Mouse (Mus musculus) midbrain, embryonic 12.5 days (tissue): ENCODE measurements around the gene Vrk1. TPM values are rescaled to one million over a fixed set of nuclear protein-coding genes. Genes with fewer than 3 reads are reported as not detected.

Experiments used
- ATAC-seq: fragments of 200-750 bp; cut with Nextera tagmentation; 2 replicates; pipeline ENCODE4 v1.8.0; 2017; ENCODE audit warnings: low read depth, moderate TSS enrichment, moderate library complexity; ENCODE audit not compliant: low FRiP score
- H3K27ac ChIP-seq: fragments of 300-500 bp; sonication (generic); replicated peaks from 2 replicates; pipeline ENCODE4 v1.5.1; 2016; ENCODE audit warnings: mild to moderate bottlenecking
- H3K27me3 ChIP-seq: fragments of 300-500 bp; sonication (generic); 2 replicates; pipeline ENCODE4 v1.6.1; 2016; ENCODE audit warnings: mild to moderate bottlenecking
- H3K36me3 ChIP-seq: fragments of 300-500 bp; sonication (generic); 2 replicates; pipeline ENCODE4 v1.6.1; 2016
- H3K4me1 ChIP-seq: fragments of 300-500 bp; sonication (generic); 2 replicates; pipeline ENCODE4 v1.6.1; 2016
- H3K4me2 ChIP-seq: fragments of 300-500 bp; sonication (generic); replicated peaks from 2 replicates; pipeline ENCODE4 v1.6.1; 2016; ENCODE audit warnings: mild to moderate bottlenecking, moderate library complexity
- H3K4me3 ChIP-seq: fragments of 300-500 bp; sonication (generic); 2 replicates; pipeline ENCODE4 v1.5.1; 2016; ENCODE audit warnings: mild to moderate bottlenecking
- H3K9ac ChIP-seq: fragments of 300-500 bp; sonication (generic); replicated peaks from 2 replicates; pipeline ENCODE4 v1.6.1; 2016; ENCODE audit warnings: mild to moderate bottlenecking, moderate library complexity
- H3K9me3 ChIP-seq: fragments of 300-500 bp; sonication (generic); 2 replicates; pipeline ENCODE4 v1.6.1; 2016; ENCODE audit warnings: mild to moderate bottlenecking
- WGBS: fragments of 180-500 bp; shearing (Covaris S2); methylation state at CpG from one replicate; pipeline ENCODE4 v1.1.7; 2016; 5-methylcytosine and 5-hydroxymethylcytosine counted together
- polyA plus RNA-seq: library from polyadenylated mRNA; unstranded; fragments of >200 nt; fragmentation: Nextera tagmentation; extraction: Ambion mirVana; gene quantifications from 2 replicates; pipeline ENCODE4 v1.2.1, GENCODE M21; 2016

Vrk1 gene
- polyA plus RNA-seq, 1 experiment from 2014 or later: 77.2 TPM

DNA sequence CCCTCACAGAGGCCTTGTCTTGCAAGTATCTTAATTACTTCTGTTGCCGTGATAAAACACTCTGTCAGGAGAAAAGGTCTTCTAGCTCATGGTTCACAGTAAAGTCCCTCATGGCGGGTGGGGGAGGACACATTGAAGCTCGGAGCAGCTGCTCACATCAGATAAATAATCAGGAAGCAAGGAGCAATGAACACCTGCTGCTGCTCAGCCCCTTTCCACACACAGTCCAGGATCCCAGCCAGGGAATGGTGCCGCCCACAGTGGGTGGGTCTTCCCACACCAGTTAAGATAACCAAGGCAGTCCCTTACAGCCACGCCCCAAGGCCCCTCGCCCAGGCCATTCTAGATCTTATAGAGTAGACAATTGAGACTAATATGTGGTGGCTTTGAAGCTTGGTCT, 3.8 kb upstream of the Vrk1 start:
- WGBS: 92% methylated on average over 6 of the region's 6 CpGs
- Histone ChIP-seq H3K9ac (no peak overlapping the region), H3K27me3 (no peaks in the 10 kb centered on the region), H3K4me1 (peaks cover 6% of the 10 kb centered on the region), H3K9me3 (no peaks in the 10 kb centered on the region), H3K4me2 (no peak overlapping the region), H3K27ac (no peak overlapping the region), H3K4me3 (no peak overlapping the region), H3K36me3 (no peaks in the 10 kb centered on the region)
- ATAC-seq: no peak

DNA sequence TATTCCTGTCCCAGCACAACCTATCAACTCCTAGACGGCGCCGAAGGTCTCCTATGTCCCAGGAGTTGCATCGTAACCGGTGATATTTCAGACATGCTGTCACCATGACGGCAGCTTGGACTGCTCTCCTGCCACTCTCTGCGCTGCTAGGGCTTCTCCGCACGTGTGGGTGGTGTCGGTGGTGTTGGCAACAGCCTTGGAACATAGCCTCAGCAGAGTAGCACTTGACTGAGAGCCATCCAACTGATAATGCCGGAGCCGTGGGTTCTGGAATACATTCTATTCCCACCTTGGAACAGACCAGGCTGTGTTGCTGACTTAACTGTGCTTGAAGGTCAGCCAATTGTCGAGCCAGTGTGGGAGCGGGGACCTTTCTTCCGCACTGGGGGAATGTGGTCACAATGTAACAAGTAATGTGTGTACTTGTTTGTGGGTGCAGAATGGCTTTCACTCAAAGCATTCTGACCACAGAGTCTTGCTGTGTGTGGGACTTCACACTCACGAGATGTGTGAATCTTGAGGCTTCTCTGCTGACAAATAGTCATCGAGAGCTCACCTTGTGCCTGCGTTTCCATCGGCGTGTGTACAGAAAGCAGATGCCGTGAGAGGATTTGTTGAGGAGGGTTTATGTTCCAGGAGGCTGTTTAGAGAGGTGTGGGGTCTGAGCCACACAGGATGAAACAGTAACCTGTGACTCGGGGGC, 1.5 kb upstream of the Vrk1 start:
- H3K4me1 ChIP-seq: peaks cover 10% of the 10 kb centered on the region
- H3K4me2 ChIP-seq: no peak overlapping the region
- no peak overlapping the region for H3K9ac ChIP-seq
- no peaks in the 10 kb centered on the region for H3K36me3 ChIP-seq
- WGBS: 91% methylated on average over 22 of the region's 22 CpGs
- H3K4me3 ChIP-seq: no peak overlapping the region
- H3K27me3 ChIP-seq: no peaks in the 10 kb centered on the region
- no peaks in the 10 kb centered on the region for H3K9me3 ChIP-seq
- H3K27ac ChIP-seq: no peak overlapping the region
- ATAC-seq: no peak

DNA sequence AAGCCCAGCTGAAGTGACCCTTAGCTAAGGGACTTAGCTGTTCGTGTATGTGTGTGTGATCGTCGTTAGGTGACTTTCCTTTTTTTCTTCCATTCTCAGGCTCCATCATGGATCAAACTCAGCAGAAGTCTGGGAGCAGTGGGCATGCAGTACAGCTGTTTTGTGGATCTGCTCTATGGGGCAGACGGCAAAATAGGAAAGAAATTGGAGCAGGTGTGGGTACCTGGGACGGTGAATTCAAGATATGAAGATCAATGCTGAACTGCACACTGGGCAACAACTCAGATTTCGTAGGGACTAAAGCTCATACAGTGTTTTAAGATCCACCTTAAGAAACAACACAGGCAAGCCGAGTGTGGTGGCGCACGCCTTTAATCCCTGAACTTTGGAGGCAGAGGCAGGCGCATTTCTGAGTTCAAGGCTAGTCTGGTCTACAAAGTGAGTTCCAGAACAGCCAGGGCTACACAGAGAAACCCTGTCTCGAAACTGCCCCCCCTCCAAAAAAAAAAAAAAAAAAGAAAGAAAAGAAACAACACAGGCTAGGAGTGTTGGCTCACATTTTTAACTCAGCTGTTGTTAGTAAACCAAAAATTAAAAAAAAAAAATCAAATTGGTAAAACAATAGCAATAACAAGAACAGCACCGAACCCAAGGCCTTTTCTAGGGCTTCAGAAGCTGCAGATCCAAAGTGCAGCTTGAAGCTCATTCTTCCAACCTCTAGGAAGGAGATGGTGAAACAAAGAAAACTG, 732 bp upstream of the Vrk1 start:
- H3K9ac ChIP-seq: no peak overlapping the region

DNA sequence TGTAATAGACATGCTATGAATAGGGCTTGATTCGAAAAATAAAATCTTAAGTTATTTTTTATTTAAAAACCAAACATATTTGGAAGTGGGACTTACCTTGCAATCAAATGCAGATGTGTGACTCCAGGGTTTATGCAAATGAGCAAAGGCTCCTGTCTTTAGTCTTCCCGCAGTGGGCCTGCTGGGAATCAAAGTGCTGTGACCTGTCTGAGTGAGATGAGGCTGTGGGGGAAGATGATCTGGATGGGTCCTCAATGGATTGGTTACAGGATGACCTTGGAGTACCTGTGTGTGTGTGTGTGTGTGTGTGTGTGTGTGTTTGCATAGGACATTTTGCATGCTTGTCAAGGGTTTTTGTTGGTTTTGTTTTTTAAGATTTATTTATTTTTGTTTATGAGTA, 2.1 kb downstream of the Vrk1 start:
- Histone ChIP-seq H3K9ac (no peak overlapping the region), H3K27me3 (no peaks in the 10 kb centered on the region), H3K36me3 (no peaks in the 10 kb centered on the region), H3K9me3 (no peaks in the 10 kb centered on the region), H3K4me1 (peaks cover 10% of the 10 kb centered on the region), H3K4me3 (no peak overlapping the region), H3K4me2 (no peak overlapping the region), H3K27ac (no peak overlapping the region)
- WGBS: 71% methylated on average over 2 of the region's 2 CpGs
- no peak for ATAC-seq

More for the DNA sequence above, 732 bp upstream of the Vrk1 start:
- peak overlapping the region; percentile 40 for H3K4me2 ChIP-seq
- peak overlapping the region; percentile 89 for H3K4me3 ChIP-seq
- H3K4me1 ChIP-seq: peaks cover 10% of the 10 kb centered on the region
- ATAC-seq: no peak
- 85% methylated on average over 12 of the region's 12 CpGs for WGBS
- no peaks in the 10 kb centered on the region for H3K27me3 ChIP-seq
- H3K9me3 ChIP-seq: no peaks in the 10 kb centered on the region
- H3K36me3 ChIP-seq: no peaks in the 10 kb centered on the region
- no peak overlapping the region for H3K27ac ChIP-seq

DNA sequence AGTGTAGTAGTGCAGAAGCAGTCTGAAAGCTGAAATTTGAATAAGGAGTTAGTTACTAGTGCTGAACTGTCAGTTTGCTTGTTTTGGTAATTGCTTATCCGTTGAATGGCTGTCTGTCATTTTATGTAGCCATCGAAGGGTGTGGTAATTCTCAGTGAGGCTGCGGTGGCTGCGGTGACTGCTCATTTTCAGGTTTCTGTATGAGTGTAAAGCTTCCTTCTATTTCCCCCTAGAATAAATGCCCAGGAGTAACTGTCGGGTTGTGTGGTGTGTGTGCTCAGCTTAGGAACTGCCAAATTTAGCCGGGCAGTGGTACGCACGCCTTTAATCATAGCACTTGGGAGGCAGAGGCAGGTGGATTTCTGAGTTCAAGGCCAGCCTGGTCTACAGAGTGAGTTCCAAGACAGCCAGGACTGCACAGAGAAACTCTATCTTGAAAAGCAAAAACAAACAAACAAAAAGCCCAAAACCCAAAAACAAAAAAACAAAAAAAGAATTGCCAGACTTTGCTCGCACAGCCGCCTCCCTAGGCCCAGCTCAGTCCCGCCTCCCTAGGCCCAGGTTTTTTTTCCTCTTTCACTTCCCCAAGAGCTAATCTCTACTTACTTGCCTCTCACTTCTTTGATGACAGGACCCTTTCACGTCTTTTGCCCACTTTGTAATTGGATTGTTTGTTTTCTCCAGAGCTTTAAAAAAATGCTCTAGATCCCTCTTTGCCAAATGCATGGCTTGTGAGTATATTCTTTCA, 6.4 kb downstream of the Vrk1 start:
- no peaks in the 10 kb centered on the region for H3K36me3 ChIP-seq
- H3K27me3 ChIP-seq: no peaks in the 10 kb centered on the region
- H3K4me2 ChIP-seq: no peak overlapping the region
- ATAC-seq: no peak
- peaks cover 2% of the 10 kb centered on the region for H3K4me1 ChIP-seq
- no peak overlapping the region for H3K27ac ChIP-seq
- H3K9ac ChIP-seq: no peak overlapping the region
- 88% methylated on average over 12 of the region's 12 CpGs for WGBS
- no peak overlapping the region for H3K4me3 ChIP-seq
- H3K9me3 ChIP-seq: no peaks in the 10 kb centered on the region

DNA sequence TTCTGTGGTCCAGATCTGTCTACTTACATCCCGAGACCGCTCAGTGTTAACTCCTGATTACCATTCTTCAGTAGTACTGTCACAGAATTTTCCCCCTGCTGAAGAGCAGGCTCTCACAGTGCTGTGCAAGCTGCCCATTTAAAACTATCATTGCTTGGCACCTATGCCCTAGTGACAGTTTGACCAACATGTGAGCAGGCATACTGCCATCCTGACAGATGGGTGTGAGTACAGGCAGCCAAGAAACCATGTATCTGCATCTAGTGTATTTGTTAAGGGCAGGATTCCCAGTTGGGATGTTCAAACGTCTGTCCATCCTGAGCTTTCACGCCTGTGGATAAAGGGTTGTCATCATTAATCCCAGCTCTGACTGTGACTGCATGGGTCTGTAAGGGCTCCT, 10.0 kb downstream of the Vrk1 start:
- no peak for ATAC-seq
- peaks cover 2% of the 10 kb centered on the region; the same call in 1 of the 2 replicates for H3K4me1 ChIP-seq
- no peak overlapping the region for H3K9ac ChIP-seq
- H3K27me3 ChIP-seq: no peaks in the 10 kb centered on the region
- no peaks in the 10 kb centered on the region for H3K9me3 ChIP-seq
- no peaks in the 10 kb centered on the region for H3K36me3 ChIP-seq
- no peak overlapping the region for H3K4me3 ChIP-seq
- no peak overlapping the region for H3K4me2 ChIP-seq
- WGBS: 87% methylated on average over 4 of the region's 4 CpGs
- H3K27ac ChIP-seq: no peak overlapping the region

DNA sequence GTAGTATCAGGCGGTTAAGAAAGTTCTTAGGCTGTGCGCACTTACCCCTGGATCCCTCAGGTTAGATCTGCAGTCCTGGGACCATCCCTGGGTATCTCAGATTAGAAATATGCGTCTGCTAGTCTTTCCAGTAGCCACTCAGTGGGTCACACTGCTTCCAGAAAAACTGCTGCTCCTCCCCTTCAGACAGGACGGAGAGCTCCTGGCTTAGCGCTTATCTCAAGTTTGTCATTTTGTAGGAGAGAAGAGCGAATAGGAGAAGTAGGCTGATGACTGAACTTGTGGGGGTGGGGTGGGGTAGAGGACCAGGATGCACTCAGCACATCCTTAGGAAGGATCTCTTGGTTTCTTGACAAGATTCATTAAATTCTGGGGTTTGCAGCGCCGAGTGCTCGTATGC, 13.6 kb downstream of the Vrk1 start:
- no peak for ATAC-seq
- Histone ChIP-seq H3K4me1 (peaks cover 2% of the 10 kb centered on the region; the same call in 1 of the 2 replicates), H3K4me2 (no peak overlapping the region), H3K9me3 (0 out of 2 replicates have a peak, but pooled peaks cover 2% of the 10 kb centered on the region), H3K27ac (no peak overlapping the region), H3K36me3 (0 out of 2 replicates have a peak, but pooled peaks cover 5% of the 10 kb centered on the region), H3K4me3 (no peak overlapping the region), H3K27me3 (no peaks in the 10 kb centered on the region), H3K9ac (no peak overlapping the region)
- 92% methylated on average over 9 of the region's 9 CpGs for WGBS

DNA sequence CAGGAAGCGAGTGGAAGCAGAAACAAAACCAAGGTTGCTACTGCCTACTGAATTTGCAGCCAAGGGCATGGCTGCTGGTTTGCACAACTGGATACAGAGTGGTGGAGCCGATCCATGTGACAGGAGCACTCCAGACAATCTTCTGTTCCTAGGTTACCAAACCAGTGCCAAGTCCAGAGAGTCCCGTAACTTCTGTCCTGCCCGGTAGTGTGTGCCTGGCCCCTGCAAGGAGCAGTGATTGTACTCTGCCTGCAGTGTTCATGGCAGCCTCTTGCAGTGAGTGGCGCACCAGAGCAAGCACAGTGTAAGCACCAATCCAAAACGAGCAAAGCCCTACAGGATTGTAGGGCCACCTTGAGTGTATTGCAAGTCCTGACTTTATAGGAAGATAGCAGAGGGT, 15.4 kb downstream of the Vrk1 start:
- ATAC-seq: no peak
- H3K9ac ChIP-seq: no peak overlapping the region
- no peak overlapping the region for H3K4me2 ChIP-seq
- no peaks in the 10 kb centered on the region for H3K27me3 ChIP-seq
- 0 out of 2 replicates have a peak, but pooled peaks cover 9% of the 10 kb centered on the region for H3K36me3 ChIP-seq
- H3K4me3 ChIP-seq: no peak overlapping the region
- peaks cover 2% of the 10 kb centered on the region; the same call in 1 of the 2 replicates for H3K4me1 ChIP-seq
- WGBS: 82% methylated on average over 6 of the region's 6 CpGs
- H3K27ac ChIP-seq: no peak overlapping the region
- 0 out of 2 replicates have a peak, but pooled peaks cover 5% of the 10 kb centered on the region for H3K9me3 ChIP-seq

DNA sequence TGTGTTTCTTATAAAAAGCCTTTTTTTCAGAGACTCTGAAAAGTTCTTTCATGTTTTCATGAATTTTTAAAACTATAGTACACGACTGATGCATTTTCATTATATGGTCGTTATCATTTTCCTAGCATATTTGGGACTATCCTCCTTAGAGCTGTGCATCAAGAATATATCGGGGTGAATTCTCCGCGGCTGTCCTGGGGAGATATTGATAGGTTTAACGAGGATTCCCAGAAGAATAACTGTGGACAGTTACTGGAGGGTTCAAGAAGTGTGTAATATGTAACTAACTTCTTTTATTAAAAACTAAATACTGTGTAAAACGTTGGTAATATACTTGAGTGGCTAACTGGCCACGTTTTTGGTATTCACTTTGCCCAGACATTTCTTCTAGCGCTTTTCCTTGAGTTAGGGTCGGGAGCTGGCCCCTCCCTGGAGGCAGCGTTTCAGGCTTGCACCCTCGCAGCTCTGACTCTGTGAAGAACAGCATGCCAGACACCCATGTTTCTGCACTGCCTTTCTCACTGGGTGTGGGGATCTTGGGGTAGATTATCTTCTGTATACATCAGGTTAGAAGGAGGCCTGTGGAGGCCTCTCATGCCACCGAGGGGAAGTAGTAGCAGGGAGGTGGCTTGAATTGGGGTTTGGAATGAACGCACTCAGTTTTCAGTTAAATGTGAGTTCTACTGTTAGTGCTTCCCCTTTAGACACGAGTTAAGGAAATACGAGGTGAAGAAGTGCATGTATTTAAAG, 16.5 kb downstream of the Vrk1 start:
- 0 out of 2 replicates have a peak, but pooled peaks cover 5% of the 10 kb centered on the region for H3K9me3 ChIP-seq
- H3K4me1 ChIP-seq: peaks cover 2% of the 10 kb centered on the region; the same call in 1 of the 2 replicates
- H3K27ac ChIP-seq: no peak overlapping the region
- WGBS: 90% methylated on average over 16 of the region's 16 CpGs
- no peaks in the 10 kb centered on the region for H3K27me3 ChIP-seq
- H3K4me2 ChIP-seq: no peak overlapping the region
- H3K4me3 ChIP-seq: no peak overlapping the region
- no peak overlapping the region for H3K9ac ChIP-seq
- H3K36me3 ChIP-seq: 0 out of 2 replicates have a peak, but pooled peaks cover 9% of the 10 kb centered on the region
- ATAC-seq: no peak

DNA sequence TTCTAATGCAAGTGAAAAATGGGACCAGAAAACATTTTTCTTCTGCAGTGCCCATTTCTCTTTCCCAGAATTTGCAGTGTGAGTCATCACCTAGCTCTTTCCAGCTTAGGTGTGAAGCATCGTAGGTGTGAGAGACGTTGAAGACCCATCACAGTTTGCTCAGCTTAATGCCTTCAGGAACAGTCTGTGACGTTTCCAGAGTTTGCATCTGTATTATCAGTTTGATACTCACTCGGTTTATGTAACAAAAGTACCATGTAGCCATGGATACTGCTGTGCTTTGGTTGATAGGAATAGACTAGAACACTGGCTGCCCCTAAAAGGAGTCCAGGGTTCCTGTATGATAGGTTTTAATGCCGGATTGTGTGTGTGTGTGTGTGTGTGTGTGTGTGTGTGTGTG, 17.3 kb downstream of the Vrk1 start:
- H3K9ac ChIP-seq: no peak overlapping the region
- 0 out of 2 replicates have a peak, but pooled peaks cover 5% of the 10 kb centered on the region for H3K9me3 ChIP-seq
- no peaks in the 10 kb centered on the region for H3K27me3 ChIP-seq
- no peak overlapping the region for H3K27ac ChIP-seq
- 0 out of 2 replicates have a peak, but pooled peaks cover 9% of the 10 kb centered on the region for H3K36me3 ChIP-seq
- 92% methylated on average over 5 of the region's 5 CpGs for WGBS
- no peak overlapping the region for H3K4me2 ChIP-seq
- no peak overlapping the region for H3K4me3 ChIP-seq
- no peak for ATAC-seq
- no peaks in the 10 kb centered on the region for H3K4me1 ChIP-seq

DNA sequence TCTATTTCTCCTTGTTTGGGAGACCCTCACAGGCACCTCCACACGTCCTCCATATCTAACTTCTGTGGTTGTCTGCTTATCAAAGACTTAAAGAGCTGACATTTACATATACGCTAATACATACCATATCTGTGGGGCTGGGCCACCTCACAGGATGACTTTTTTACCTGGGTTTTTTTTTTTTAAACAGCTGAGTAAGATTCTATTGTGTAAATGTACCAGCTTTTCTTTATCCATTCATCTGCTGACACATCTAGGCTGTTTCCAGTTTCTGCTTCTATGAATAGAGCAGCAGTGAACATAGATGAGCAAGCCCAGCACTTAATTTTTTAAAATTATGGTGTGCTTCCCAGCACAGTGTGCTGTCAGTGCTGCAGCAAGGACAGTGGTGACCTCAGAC, 19.6 kb downstream of the Vrk1 start:
- H3K4me1 ChIP-seq: no peaks in the 10 kb centered on the region
- H3K27ac ChIP-seq: no peak overlapping the region
- no peak overlapping the region for H3K4me2 ChIP-seq
- 0 out of 2 replicates have a peak, but pooled peaks cover 5% of the 10 kb centered on the region for H3K9me3 ChIP-seq
- 90% methylated on average over 2 of the region's 2 CpGs for WGBS
- 0 out of 2 replicates have a peak, but pooled peaks cover 9% of the 10 kb centered on the region for H3K36me3 ChIP-seq
- H3K27me3 ChIP-seq: no peaks in the 10 kb centered on the region
- H3K9ac ChIP-seq: no peak overlapping the region
- ATAC-seq: no peak
- no peak overlapping the region for H3K4me3 ChIP-seq
